Mouse (Mus musculus): ENCODE data around the gene Eef2k.
A peak's percentile ranks its signal among the peaks of the same experiment; 100 is the strongest.
"Not testable (repeated sequence)": the region's sequence is repeated elsewhere in the genome, so short reads cannot be mapped to it uniquely, and the experiment has no call there.

Gene Eef2k

DNA sequence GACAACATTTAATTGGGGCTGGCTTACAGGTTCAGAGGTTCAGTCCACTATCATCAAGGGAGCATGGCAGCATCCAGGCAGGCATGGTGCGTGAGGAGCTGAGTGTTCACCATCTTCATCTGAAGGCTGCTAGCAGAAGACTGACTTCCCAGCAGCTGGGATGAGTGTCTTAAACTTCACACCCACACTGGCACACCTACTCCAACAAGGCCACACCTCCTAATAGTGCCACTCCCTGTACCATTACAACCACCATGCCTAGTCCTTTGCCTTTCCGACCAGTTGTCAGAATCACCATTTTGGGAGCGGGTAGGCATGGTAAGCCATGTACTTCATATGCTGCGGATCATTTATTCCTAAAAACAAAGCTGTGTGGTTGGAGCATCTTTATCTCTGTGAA is 38.1 kb downstream of the Eef2k start:
- no peak for DNase-seq (ENCODE audit: low spot score)

DNA sequence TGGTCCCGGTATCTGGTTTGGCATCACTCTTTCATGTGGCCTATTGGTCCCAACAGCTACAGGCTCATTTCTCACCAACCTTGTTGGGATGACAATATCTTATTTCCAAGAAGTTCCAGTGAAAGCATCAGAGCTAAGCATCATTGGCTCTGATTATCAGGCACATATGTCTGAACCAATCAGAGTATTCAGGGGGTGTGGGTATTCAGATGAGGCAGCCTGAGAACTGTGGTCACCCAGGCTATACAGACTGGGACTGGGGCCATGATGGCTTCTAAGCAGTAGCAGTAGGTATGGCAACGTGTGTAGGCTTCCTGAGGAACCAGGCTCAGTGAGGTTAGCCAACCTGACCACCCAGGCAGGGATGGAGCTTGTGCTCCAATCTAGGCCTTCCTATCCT is 38.8 kb downstream of the Eef2k start:
- DNase-seq (ENCODE audit: low spot score) = no peak

DNA sequence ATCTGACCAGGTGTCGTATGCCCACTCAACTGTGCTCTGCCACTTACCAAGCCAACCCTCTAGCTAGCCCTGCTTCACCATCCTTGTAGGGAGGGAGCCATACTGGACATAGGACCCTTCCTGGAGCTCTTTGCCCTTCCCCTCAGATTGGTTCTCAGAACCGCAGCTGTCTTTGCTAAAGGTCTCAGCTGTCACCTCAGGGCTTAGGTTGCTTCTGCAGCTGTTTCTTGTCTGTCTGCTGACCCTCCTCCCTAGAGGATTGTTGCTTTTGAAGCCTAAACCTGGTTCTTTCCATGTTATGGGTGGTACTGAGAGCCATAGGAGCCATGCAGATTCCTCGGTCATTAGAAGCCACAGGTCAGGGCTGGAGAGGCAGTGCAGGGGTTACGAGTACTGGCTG is 40.0 kb downstream of the Eef2k start:
- DNase-seq (ENCODE audit: low spot score) = no peak

DNA sequence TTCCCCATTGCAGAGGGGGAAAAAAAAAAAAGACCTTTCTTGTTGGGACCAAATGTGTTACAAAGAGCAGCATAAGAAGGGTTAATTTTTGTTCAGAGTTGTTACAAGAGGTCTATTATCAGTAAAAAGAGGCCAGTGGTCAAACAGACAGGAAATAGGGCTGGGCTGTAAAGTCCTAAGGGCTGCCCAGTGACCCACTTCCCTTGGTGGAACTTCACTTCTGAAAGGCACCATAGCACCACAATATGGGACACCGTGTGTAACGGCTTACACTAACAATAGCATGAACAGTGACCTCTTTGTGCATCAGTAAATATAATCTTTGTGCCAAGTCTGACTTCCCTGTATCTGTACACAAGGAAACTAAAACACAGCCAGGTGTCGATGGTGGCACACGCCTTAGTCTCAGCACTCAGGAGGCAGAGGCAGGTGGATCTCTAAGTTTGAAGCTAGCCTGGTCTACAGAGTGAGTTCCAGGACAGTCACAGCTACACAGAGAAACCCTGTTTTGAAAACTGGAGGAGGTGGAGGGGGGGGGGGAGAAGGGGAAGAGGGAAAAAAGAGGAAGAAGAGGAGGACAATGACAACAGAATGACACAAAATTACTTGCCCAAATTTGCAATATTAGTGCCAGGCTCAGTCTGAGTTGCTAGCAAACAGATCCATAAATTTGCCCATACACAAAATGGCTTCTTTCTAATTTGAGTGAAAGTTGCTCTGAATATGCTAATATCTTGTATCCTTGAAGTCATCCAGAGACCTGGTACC is 41.1 kb downstream of the Eef2k start:
- DNase-seq (ENCODE audit: low spot score) = no peak

DNA sequence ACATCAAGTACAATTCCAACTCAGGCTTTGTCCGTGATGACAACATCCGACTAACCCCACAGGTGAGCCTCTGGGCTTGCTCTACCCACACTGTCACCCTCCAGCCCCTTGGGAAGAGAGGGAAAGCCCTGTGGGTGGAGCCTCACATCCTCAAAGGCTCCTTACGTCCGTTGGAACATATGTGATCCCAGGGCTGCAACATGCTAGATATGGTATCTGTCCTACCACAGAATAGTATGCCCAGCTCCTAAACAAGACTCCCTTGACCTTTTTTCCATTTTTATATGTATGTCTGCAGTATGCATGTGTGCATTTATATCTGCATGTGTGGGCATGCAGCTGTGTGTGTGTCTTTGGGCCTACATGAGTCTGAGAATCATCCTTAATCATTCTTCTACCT is 42.1 kb downstream of the Eef2k start:
- no peak for DNase-seq (ENCODE audit: low spot score)

DNA sequence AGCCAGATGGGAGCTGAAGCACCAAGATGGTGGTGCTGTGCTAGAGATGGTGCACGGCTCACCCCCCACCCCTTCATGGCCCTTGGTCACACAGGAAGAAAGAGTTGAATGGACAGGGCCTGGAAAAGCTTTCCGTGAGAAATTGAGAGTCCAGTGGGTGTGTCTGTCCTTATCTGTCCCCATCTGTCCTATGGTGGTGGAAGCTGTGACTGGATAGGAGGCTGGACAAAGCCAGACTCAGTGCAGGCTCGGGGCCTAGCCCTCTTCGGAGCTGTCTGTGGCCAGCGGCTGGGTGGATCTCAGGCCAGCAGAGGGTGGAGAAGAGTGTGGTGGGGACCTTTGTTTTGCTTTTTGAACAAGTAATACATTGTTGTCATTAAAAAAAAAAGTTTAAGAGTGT is 50.5 kb downstream of the Eef2k start:
- DNase-seq (ENCODE audit: low spot score) = no peak

DNA sequence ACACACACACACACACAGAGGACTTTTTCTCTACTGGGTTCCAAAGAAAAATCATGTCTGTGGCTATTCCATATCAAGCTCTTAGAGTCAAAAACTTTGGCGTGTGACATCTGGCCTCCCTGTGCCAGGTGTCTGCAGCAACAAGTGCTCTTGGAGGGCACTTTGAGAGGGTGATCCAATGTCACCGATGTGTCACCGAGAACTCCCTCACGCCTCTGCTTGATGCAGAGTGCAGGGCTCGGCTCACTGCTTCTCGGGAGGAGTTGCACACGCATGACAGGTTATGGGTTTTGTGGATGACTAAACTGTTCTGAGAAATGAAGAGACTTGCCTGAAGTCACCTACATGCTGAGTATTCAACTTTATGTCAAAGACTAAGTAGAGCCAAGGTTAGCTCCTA is 54.4 kb downstream of the Eef2k start:
- no peak for DNase-seq (ENCODE audit: low spot score)

DNA sequence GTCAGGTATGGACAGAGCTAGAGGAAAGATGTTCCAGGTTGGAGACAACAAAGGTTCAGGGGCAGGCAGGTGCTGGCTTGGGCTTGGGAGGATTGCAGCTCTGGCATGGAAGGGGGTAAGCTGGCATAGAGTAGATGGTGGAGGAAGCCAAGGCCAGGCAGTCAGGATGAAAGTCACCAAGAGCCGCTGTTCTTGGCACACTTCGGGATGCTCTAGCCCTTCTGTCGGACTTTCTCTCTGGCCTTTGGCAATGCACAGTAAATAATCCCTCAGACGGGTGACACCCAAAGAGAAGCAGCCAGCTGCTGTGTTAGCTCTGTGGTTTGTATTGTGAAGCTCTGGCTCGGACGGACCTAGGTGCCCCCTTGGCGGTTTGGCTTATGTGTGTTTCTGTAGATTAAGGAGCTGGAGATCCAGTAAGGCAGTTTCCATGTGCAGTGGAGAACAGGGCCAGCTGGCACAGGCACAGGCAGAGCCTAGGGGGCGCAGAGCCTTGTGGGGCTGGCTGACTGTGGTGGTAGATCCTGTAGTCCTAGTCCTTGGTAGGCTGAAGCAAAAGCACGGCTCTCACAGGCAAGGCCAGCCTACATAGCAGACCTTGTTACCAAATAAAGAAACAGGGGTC is 55.2 kb downstream of the Eef2k start:
- DNase-seq (ENCODE audit: low spot score) = no peak

DNA sequence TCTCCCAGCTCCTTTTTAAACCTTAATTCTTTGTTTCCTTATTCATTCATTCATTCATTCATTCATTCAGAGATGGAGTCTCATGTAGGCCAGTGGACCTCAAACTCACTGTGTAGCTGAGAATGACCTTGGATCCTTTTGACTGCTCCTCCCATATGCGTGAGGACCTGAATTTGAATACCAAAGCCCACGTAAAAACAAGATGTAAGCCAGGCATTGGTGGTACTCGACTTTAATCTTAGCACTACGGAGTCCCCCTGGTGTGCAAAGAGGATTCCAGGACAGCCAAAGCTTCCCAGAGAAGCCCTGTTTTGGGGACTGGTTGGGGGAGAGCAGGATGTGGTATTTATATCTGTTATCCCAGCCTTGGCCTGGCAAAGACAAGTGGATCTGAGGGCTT is 57.6 kb downstream of the Eef2k start:
- DNase-seq (ENCODE audit: low spot score) = no peak

DNA sequence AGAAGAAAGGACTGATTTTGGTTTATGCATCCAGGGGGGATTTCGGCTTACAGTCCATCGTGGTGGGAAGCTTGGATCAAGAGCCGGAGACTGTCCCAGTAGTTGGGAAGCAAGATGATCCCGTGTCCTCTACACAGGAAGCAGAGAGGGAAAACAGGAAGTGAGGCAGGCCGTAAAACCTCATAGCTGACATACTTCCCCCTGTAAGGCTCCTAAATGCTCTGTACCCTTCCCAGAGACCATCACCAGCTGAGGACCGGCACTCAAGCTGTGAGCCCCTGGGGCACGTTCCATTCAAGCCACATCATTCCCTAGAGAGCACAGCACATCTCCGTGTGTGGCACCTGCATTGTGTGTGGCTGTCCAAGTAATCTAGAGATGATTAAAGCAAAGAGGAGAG is 59.1 kb downstream of the Eef2k start:
- no peak for DNase-seq (ENCODE audit: low spot score)

DNA sequence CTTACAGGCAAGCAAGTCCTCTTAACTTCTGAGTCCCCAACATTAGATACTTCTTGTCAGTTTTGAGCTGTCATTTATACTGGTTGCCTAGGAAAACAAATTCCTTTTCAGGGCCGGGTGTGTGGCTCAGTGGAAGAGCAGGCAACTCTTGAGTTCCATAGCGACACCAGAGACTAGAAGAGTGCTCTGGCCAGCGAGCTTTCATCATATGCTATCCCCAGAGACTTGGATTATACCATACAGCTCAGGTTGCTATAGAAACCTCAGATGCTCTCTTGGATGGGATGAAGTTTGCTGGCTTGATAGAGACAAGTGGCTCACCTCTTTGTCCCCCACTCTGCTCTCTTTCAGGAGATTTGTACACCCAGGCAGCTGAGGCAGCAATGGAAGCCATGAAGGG is 60.3 kb downstream of the Eef2k start:
- DNase-seq (ENCODE audit: low spot score) = no peak

DNA sequence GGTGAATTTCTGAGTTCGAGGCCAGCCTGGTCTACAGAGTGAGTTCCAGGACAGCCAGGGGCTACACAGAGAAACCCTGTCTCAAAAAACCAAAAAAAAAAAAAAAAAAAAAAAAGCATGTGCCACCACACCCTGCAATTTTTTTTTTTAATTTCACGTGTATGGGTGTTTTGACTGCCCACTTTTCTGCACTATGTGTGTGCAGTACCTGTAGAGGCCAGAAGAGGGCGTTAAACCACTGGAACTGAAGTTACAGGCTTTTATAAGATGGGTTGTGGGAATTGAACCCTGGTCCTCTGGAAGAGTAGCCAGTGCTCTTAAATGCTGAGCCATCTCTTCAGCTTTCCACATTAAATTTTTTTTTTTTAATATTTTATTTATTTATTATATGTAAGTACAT is 67.5 kb downstream of the Eef2k start:
- DNase-seq (ENCODE audit: low spot score) = not testable (repeated sequence)

DNA sequence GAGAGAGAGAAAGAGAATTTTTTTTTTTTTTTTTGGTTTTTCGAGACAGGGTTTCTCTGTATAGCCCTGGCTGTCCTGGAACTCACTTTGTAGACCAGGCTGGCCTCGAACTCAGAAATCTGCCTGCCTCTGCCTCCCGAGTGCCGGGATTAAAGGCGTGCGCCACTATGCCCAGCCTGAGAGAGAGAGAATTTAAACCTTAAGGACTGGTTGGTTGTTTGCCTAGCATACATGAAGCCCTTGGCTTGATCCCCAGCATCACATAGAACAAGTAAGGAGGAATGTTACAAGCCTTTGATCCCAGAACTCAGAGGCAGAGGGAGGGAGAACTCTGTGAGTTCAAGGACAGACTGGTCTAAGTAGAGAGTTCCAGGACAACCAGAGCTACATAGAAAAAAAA is 68.6 kb downstream of the Eef2k start:
- DNase-seq (ENCODE audit: low spot score) = not testable (repeated sequence)

DNA sequence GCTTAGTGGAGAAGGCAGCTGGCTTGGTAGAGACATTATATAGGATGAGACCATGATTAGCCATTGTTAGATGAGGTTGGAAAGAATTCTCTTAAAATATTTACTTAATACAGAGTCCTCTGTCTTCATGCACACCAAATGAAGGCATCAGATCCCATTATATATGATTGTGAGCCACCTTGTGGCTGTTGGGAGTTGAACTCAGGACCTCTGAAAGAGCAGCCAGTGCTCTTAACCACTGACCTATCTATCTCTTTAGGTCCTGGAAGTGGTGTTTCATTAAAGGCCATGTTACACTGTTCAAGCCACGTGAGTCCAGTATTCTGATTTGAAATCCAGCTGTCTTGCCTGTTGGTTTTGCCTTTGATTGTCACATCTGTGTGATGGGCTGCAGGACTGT is 70.7 kb downstream of the Eef2k start:
- DNase-seq (ENCODE audit: low spot score) = no peak

DNA sequence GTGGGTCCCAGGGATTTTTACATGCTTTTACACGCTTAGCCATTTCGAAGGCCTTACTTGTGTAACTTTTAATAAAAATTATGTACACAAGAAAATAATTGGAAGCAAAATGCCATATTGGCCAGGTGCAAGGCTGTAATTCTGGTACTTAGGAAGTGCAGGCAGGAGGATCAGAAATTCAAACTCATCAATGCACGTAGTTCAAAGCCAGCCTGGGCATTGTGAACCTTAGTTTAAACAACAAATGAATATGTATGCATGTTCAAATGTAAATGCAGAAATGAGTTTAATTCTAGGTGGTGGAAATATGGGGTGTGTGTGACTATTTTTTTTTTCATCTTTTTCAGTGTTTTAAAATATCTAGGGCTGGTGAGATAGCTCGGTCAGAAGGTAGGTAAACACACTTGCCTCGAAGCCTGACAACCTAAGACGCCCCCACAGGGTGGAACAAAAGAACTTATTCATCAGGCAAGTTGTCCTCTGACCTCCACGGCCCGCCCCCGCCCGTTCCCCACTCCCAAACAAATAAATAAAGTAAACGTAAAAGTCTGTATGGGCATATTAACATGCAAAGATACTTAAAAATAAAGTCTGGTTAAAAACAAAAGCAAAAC is 73.7 kb downstream of the Eef2k start:
- DNase-seq (ENCODE audit: low spot score) = no peak

DNA sequence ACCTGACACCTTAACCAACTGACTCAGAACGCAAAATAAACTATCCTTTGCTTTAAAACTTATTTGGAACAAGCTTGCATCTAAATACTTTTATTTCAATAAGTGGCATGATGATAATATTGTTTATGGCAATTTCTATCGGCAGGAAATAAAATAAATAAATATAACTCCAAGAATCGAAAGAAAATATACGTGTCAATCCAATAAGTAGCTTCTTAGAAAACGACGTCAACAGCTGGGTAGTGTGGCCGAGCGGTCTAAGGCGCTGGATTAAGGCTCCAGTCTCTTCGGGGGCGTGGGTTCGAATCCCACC is 74.6 kb downstream of the Eef2k start:
- DNase-seq (ENCODE audit: low spot score) = no peak

DNA sequence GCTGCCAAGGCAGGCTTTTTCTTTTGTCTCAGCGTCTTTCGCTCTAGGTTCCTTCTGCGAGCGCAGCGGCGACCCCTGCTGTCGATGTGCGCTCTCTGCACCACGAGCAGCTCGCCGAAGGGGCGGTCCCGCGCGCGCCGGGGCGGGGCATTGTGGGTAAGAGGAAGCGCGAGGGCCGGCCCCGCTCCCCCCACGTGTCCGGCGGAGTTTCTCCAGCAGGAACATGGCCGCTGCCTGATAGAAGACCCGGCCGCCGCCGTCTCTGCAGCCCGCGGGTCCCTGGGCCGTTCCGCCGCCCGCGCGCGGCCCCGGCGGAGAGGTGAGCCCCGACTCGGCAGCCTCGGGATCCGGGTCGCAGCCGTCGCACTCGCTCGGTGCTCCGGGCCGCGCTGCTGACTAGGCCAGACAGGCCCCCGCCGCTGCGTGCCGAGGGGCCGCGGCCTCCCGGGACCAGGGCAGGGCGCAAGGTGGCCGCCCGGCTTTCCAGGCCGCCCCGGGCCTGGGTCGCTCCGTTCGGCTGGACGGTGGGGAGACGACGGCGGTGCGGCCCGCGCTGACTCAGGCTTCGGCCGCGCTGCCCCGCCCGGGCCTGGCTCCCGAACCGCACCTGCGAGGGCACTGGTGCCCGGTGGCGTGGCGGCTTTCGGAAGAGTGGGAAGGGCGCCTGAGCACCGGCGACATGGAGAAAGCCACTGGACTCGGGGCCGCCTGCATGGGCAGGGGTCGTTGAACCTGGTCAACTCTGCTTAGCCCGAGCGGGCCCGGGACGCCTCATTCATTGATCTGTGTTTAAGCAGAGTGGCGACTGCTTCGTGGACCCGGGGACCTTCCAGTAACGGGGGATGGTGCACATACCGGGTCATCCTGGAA is 75.2 kb downstream of the Eef2k start, which contains the start of gene Polr3e:
TSS of gene Polr3e (plus strand) at position 153 of the 870 bp plus-strand sequence.
- peak; percentile 100 for DNase-seq (ENCODE audit: low spot score)

DNA sequence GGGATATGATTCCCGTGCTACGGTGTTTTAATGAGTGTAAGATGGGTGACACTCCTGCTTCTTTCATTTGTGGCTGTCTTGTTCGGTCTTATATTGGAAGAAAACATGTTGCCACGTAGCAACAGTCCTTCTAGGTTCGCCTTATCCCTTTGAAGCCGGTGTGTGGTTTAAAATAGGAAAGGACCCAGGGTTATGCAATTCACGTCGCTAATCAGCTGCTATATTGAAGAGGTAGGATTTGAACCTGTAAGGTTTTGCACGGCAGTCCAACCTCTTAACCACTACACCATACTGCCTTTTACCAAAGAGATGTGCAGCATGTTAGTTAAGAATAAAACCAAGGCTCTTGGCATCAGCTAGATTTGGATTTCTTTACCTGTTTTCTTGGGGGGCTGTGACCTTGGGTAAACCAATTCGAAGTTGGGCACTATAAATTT is 75.9 kb downstream of the Eef2k start:
- DNase-seq (ENCODE audit: low spot score) = no peak

DNA sequence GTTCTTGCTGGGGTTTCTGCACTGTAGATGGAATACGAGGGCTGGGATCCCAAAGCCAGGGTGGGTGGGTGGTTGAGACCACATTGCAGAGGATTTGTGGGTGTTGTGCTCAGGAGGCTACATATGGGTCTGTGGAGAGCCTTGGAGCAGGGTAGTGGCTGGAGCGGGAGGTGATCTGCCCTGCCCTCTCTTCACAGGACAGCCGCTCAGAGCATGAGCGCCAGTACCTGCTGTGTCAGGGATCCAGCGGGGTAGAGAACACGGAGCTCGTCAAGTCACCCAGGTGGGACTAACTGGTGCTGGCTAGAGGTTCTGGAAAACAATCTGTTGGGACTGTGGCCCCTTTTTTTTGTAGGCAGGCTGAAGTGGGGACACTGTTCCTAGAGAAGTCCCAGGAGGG is 90.5 kb downstream of the Eef2k start:
- no peak for DNase-seq (ENCODE audit: low spot score)

DNA sequence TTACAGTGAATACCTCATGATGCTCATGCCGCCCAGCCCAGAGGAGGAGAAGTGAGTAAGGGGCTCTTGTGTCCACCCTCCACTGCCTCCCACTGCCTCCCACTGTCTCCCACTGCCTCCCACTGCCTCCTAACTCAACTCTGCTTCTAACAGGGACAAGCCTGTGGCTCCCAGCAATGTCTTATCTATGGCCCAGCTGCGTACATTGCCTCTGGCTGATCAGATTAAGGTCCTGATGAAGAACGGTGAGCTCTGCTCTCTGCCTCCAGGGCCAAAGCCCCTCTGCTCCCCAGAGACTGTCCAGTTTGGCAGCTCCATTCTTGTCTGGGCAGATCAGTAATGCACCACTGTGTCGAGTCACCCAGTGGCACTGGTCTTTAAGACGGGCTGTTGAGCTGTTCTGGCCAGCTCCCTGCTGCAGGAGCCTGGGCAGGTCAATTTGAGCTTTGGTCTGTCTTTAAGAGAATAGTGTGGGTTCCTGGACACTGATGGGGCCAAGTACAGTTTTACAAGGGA is 91.1 kb downstream of the Eef2k start:
- no peak for DNase-seq (ENCODE audit: low spot score)

DNA sequence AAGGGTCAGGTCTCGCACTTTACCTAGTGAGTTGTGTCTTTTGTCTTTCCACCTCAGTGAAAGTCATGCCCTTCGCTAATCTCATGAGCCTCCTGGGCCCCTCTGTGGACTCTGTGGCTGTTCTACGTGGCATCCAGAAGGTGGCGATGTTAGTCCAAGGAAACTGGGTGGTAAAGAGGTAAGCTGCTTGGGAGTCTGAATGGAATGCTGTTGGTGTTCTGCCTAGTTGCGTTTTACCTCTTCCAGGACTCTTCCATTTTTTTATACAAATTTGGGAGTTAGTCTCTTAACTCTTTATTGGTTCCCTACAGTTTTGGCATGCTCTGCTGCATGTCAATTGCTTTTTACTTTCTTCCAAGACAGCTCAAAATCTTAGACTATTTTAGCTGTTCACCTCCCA is 92.1 kb downstream of the Eef2k start:
- peak; percentile 34 for DNase-seq (ENCODE audit: low spot score)

DNA sequence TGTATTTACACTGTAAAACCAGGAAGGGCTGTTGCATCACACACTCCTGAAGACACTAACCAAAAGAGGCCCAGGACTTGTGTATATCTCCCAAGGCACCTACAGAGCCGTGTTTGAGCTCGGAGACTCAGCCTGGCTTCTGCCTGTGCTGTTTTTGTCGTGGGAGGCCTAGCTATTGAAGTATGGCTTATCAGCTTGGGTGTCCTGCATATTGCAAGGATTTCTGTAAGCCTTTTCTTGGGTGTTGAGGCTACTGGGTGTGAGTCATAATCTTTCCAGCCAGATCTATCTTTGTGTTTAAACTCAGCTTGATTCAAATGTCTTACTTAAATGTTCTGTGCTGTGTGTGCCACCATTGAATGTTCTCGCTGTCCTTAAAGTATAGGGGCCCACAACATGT is 93.9 kb downstream of the Eef2k start:
- DNase-seq (ENCODE audit: low spot score) = no peak

Measured in ovary, postnatal 36 days (tissue).